Mouse (Mus musculus) brain, embryonic 14.5 days (tissue): ENCODE measurements around the gene March7.

Experiments
- CTCF ChIP-seq: fragments of 200-500 bp; IDR thresholded peaks from 2 replicates; pipeline ENCODE4 v1.5.1; 2012; ENCODE audit warnings: inconsistent platforms, mild to moderate bottlenecking, moderate library complexity, borderline replicate concordance; ENCODE audit not compliant: insufficient read depth, insufficient read length; ENCODE audit errors: extremely low read depth
- POLR2A ChIP-seq: fragments of 200-500 bp; IDR thresholded peaks from 2 replicates; pipeline ENCODE4 v1.6.1; 2012; ENCODE audit warnings: mild to moderate bottlenecking, inconsistent platforms, borderline replicate concordance; ENCODE audit not compliant: poor library complexity, insufficient read depth, insufficient read length, severe bottlenecking; ENCODE audit errors: extremely low read depth

- TF ChIP-seq CTCF, result no peak
- TF ChIP-seq POLR2A, result no peak
Observed at GRCm38 (mm10) chr2:60203733-60204132, 6.0 kb upstream of the March7 start.
